Mouse (Mus musculus) inflammation-experienced regulatory T-cells (primary cell): ENCODE measurements around the gene Brwd1. TPM values are rescaled to one million over a fixed set of nuclear protein-coding genes. Genes with fewer than 3 reads are reported as not detected.

ENCODE experiments used
- polyA plus RNA-seq, 2 experiments: library from polyadenylated mRNA; unstranded; fragments of 100-300 nt; shearing (Covaris generic); gene quantifications; one replicate each; pipeline ENCODE4 v1.2.1; 2017

The Brwd1 gene
- polyA plus RNA-seq, result 10 to 100 TPM; 63.6 to 69.0 TPM

DNA sequence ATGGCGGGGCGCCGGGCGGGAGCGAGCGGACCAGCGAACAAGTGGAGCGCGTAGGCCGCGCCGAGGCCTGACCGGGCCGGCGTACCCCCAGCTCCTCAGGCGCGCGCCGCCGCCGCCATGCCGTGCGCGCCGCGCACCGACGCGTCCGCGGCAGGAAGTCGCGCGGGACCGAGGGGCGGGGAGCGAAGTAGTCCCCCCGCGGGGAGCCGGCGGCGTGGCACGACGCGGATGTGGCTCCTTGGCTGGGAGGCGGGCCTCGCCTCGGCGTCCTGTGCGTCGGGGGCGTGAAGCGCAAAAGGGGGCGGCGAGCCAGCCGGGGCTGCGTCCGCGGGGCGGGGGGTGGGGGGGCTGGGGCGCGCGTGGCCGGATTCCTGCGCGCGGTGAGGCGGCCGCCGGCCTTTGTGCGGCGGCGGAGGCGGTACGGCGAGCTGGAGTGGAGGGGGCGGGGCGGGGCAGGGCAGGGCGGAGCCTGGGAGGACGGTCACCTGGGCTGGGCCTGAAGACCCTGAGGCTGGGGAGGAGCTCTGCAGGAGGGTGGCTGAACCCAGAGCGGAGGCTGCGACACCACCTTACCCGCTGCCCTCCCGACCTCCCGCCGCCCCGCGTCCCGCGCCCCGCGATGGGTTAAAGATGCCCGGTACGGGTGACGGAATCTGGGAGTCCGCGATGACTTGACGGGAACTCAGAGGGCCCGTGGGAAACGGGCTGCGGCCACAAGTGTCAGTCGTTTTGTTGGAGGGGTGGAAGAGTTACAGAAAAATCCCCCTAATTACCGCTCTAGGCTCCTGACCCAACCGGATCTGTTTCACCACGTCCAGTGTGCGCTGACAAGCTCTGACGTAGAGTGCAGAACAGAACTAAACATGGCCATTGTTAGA lies at the start of gene Brwd1:
Gene Brwd1, minus strand, starts transcription at position 226 of the 878 bp plus-strand sequence.

DNA sequence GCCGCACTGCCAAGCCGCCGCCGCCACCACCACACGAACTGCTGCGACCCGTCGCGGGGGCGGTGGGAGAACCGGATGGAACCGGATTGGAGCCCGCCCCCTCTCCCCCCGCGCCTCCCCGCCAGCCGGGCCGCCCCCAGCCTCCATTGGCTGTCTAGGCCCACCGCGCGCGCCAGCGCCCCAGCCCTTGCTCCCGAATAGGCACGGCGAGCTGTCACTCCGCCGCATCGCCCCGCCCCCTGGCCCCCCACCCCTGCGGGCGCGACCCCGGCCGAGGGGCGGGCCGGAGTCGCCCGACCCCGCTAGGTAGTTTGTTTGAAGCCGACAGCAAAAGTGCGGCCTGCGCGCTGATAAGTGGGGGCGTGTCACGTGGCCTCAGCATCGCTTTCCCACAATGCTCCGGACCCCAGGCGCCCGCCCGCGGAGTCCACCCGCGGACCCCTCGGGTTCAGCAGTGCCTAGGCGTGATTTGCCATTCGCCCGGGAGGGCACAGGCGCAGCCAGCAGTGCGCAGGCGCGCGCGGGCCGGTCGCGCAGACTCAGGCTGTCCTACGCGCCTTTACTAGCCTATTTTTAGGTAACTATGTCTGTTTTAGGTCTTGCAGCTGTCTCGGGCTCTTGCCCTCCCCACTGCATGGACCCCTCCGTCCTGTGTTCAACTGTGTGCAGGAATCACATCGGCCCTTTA lies 45.5 kb upstream of the Brwd1 start, which contains the start of gene Hmgn1:
Gene Hmgn1, minus strand, starts transcription at position 73 of the 688 bp plus-strand sequence.

DNA sequence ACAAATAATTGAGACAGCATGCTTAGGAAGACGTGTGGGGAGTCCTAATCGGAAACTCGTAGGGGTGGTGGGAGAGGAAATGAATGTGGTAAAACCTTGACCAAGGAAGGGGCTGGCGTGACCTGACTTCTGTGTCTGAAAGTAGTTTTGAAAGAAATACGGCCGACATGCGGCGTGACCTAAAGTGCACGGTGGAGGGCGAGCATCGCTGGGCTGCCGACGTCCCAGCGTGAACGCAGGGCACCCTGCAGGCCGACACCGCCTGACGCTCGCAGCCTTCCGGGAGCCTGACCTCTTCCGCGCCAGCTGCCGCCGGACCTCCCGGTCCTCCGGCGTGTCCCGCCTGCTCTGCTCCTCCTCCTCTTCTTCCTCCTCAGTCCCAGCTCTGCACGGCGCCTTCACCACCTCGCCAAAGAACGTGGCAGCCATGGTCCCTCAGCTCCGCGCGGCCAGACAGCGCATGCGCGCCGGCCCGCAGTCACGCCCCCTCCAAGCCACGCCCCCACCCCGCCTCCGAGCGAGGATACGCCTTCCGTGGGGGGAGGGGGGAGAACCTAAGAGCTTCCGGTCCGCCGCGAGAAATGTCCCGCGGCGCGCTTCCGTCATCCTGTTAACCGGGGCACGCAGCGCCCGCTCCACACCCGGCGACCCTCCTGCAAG lies 91.7 kb downstream of the Brwd1 start, which contains the start of gene Psmg1:
Gene Psmg1, minus strand, starts transcription at position 499 of the 660 bp plus-strand sequence.

Other genes with a start within 250 kb of the Brwd1 start
- 10 to 100 TPM; 46.3 to 51.7 TPM for gene Psmg1, start 91.6 kb downstream of the Brwd1 start, polyA plus RNA-seq
- gene Hmgn1, start 45.2 kb upstream of the Brwd1 start, polyA plus RNA-seq, result 100 to 1,000 TPM; 107 to 134 TPM
- 10 to 100 TPM in 1 of 2 experiments, 1 to 10 TPM in 1; 9.3 to 11.3 TPM for gene Wrb, start 62.9 kb upstream of the Brwd1 start, polyA plus RNA-seq
- gene Lca5l, start 109.7 kb upstream of the Brwd1 start, polyA plus RNA-seq, result under 1 TPM; 0.10 to 0.11 TPM
- gene Sh3bgr, start 117.9 kb upstream of the Brwd1 start, polyA plus RNA-seq, result 1 to 10 TPM in 1 of 2 experiments, not detected in 1; 1.1 TPM
- gene B3galt5, start 153.3 kb upstream of the Brwd1 start, polyA plus RNA-seq, result 1 to 10 TPM; 1.5 to 4.8 TPM